Comparison of ENCODE assay signal across 8 mouse cellular contexts in the genomic region with DNA sequence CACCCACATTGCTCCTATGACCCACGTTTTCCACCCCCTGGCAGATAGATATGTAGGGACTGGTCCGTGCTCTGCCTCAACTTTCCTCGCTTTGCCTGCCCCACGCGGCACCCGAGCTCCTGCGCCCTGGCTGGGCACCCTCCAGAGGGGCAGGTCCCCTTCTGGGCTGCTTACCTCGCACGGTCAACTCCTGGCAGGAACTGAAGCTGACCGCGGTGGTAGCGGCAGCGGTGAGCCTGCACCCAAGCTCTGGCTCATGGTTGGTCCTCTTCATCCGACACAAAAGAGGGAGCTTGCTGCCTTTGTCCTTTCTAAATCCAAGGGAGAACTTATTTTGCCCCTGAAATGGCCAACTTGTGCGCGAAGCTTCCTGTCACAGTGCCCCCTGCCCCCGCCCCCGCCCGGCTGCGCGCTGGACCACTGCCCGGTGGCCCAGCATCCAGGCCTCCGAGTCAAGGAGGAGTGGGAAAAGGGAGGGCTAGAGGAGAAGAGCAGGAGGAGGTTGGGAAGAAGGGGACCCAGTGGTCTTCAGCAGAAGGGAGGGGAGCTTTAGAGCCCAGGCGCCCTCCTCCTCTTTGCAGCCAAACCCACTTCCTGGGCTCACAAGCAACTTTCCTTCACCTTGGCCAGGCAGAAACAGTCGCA. TPM values are rescaled to one million over a fixed set of nuclear protein-coding genes. Genes with fewer than 3 reads are reported as not detected.
A peak's percentile ranks its signal among the peaks of the same experiment; 100 is the strongest.
DNase-seq lines count a peak whose midpoint lies in the region; ATAC-seq and TF ChIP-seq lines count a peak whose summit lies in the region.

A gene (minus strand): TSS at position 215 of the 645 bp plus-strand sequence.

- H3K9ac ChIP-seq in heart, embryonic 12.5 days, result peak within 1 kb of the TSS; percentile 58
- no peak within 1 kb of the TSS for H3K9ac ChIP-seq in embryonic facial prominence, embryonic 15.5 days
- H3K9ac ChIP-seq in intestine, postnatal 0 days (ENCODE audit: low read depth, low read length), result no peak within 1 kb of the TSS
- peak within 1 kb of the TSS; percentile 72 for H3K9ac ChIP-seq in midbrain, embryonic 11.5 days (ENCODE audit: low read length)

- H3K4me1 ChIP-seq in heart, embryonic 12.5 days (replicated peaks), result peaks cover 14% of the 10 kb centered on the region
- H3K4me1 ChIP-seq in embryonic facial prominence, embryonic 15.5 days, result peaks cover 15% of the 10 kb centered on the region
- no peaks in the 10 kb centered on the region for H3K4me1 ChIP-seq in intestine, postnatal 0 days (replicated peaks; ENCODE audit: control insufficient read depth, insufficient read depth, low read length)
- peaks cover 13% of the 10 kb centered on the region for H3K4me1 ChIP-seq in midbrain, embryonic 11.5 days (ENCODE audit: control insufficient read depth, insufficient read depth, low read length)

- DNase-seq in heart, postnatal 14 days, result no peak
- DNase-seq in Patski (ENCODE audit: low read depth, low spot score), result no peak
- DNase-seq in midbrain, embryonic 11.5 days (ENCODE audit: low spot score, missing footprints), result peak; percentile 96
- no peak for DNase-seq in yolk sac, embryonic 10.5 days (ENCODE audit: low spot score)
- no peak for DNase-seq in lung, adult 18-20 months

- intact Hi-C loops in heart, postnatal 14 days (cut with DNase I), result no loop called here

- H3K9me3 ChIP-seq in heart, embryonic 12.5 days (replicated peaks), result no peaks in the 10 kb centered on the region
- H3K9me3 ChIP-seq in embryonic facial prominence, embryonic 15.5 days (replicated peaks), result no peaks in the 10 kb centered on the region
- no peaks in the 10 kb centered on the region for H3K9me3 ChIP-seq in intestine, postnatal 0 days (ENCODE audit: control insufficient read depth)
- no peaks in the 10 kb centered on the region for H3K9me3 ChIP-seq in midbrain, embryonic 11.5 days (ENCODE audit: control insufficient read depth, low read length)

- POLR2A ChIA-PET in Patski (lab: Charles Lee), result no interaction called here

- TF ChIP-seq CTCF in Patski (IDR thresholded peaks at IDR 0.05), result no peak
- TF ChIP-seq CTCF in intestine, postnatal 0 days (IDR thresholded peaks at IDR 0.05; ENCODE audit: low read depth), result no peak

- CTCF ChIA-PET in Patski (lab: Charles Lee), result interaction anchor here (1.4 to 1.6 kb wide), 2 partner anchors 9 to 16 kb away, joined by 3 read pairs; no protein-coding TSS in a partner anchor

- peaks cover 18% of the 10 kb centered on the region for H3K27me3 ChIP-seq in heart, embryonic 12.5 days (replicated peaks)
- H3K27me3 ChIP-seq in Patski, result peaks cover 24% of the 10 kb centered on the region
- peaks cover 23% of the 10 kb centered on the region for H3K27me3 ChIP-seq in embryonic facial prominence, embryonic 15.5 days
- 0 out of 2 replicates have a peak, but pooled peaks cover 3% of the 10 kb centered on the region for H3K27me3 ChIP-seq in intestine, postnatal 0 days (replicated peaks; ENCODE audit: control insufficient read depth, insufficient read depth, low read length)
- peaks cover 3% of the 10 kb centered on the region; the same call in 1 of the 2 replicates for H3K27me3 ChIP-seq in midbrain, embryonic 11.5 days (ENCODE audit: control insufficient read depth, insufficient read depth, low read length)

- WGBS in heart, embryonic 12.5 days, result under 1% methylated on average over 25 of the region's 25 CpGs
- whole genome bisulfite sequencing in embryonic facial prominence, embryonic 15.5 days, result under 1% methylated on average over 25 of the region's 25 CpGs
- WGBS in intestine, postnatal 0 days, result under 1% methylated on average over 25 of the region's 25 CpGs
- 1% methylated on average over 25 of the region's 25 CpGs for WGBS in midbrain, embryonic 11.5 days

- peak within 1 kb of the TSS; percentile 93 for H3K4me2 ChIP-seq in heart, embryonic 12.5 days
- peak within 1 kb of the TSS; percentile 53 for H3K4me2 ChIP-seq in embryonic facial prominence, embryonic 15.5 days (replicated peaks)
- H3K4me2 ChIP-seq in intestine, postnatal 0 days (replicated peaks; ENCODE audit: low read depth), result peak within 1 kb of the TSS; percentile 57
- peak within 1 kb of the TSS; percentile 94 for H3K4me2 ChIP-seq in midbrain, embryonic 11.5 days

- H3K27ac ChIP-seq in heart, embryonic 12.5 days (ENCODE audit: poor library complexity, severe bottlenecking), result no peak within 1 kb of the TSS
- H3K27ac ChIP-seq in embryonic facial prominence, embryonic 15.5 days (replicated peaks), result no peak within 1 kb of the TSS
- H3K27ac ChIP-seq in intestine, postnatal 0 days (ENCODE audit: low read depth, low read length), result no peak within 1 kb of the TSS
- peak within 1 kb of the TSS; percentile 2; the same call in 1 of the 2 replicates for H3K27ac ChIP-seq in midbrain, embryonic 11.5 days (ENCODE audit: low read depth, low read length)

- H3K36me3 ChIP-seq in heart, embryonic 12.5 days, result no peaks in the 10 kb centered on the region
- no peaks in the 10 kb centered on the region for H3K36me3 ChIP-seq in embryonic facial prominence, embryonic 15.5 days
- no peaks in the 10 kb centered on the region for H3K36me3 ChIP-seq in intestine, postnatal 0 days (ENCODE audit: control insufficient read depth, insufficient read depth)
- H3K36me3 ChIP-seq in midbrain, embryonic 11.5 days (ENCODE audit: control insufficient read depth, insufficient read depth, low read length), result no peaks in the 10 kb centered on the region

- H3K4me3 ChIP-seq in heart, embryonic 12.5 days, result peak within 1 kb of the TSS; percentile 46
- H3K4me3 ChIP-seq in embryonic facial prominence, embryonic 15.5 days (replicated peaks), result peak within 1 kb of the TSS; percentile 40
- peak within 1 kb of the TSS; percentile 18; the same call in 1 of the 2 replicates for H3K4me3 ChIP-seq in intestine, postnatal 0 days (ENCODE audit: low read depth, low read length)
- H3K4me3 ChIP-seq in midbrain, embryonic 11.5 days (ENCODE audit: low read depth, low read length), result peak within 1 kb of the TSS; percentile 52

- peak; percentile 39; the same call in 1 of the 2 replicates for ATAC-seq in heart, embryonic 12.5 days (ENCODE audit: insufficient number of reproducible peaks, low FRiP score)
- peak; percentile 32 for ATAC-seq in Patski
- ATAC-seq in embryonic facial prominence, embryonic 15.5 days (ENCODE audit: insufficient number of reproducible peaks, low FRiP score, low TSS enrichment, low read depth), result no peak
- no peak for ATAC-seq in intestine, postnatal 0 days
- ATAC-seq in midbrain, embryonic 11.5 days (ENCODE audit: low FRiP score), result peak; percentile 71

- in situ Hi-C loops in Patski (cut with MboI; ENCODE audit: low pct_unique_long_range_greater_than_20kb), result no loop called here

RNA-seq across cellular contexts. Expression of the gene that starts here (rescaled TPM):
- polyA plus RNA-seq in heart, embryonic 12.5 days (2016; fragmentation: Nextera tagmentation; extraction: Ambion mirVana), result 0.18 and 0.33 TPM in 2 replicates
- total RNA-seq in heart, postnatal 14 days (2021), result not detected
- polyA plus RNA-seq in Patski (2021), result 0.15 TPM
- polyA plus RNA-seq in embryonic facial prominence, embryonic 15.5 days (2015; fragmentation: Nextera tagmentation; extraction: Ambion mirVana), result 0.27 and 0.53 TPM in 2 replicates
- polyA plus RNA-seq in intestine, postnatal 0 days (2015; fragmentation: Nextera tagmentation; extraction: Ambion mirVana), result not detected in 2 replicates
- polyA plus RNA-seq in midbrain, embryonic 11.5 days (2014; fragmentation: Nextera tagmentation; extraction: Ambion mirVana), result 4.2 and 5.0 TPM in 2 replicates

Comparison
In these comparisons a context has a peak if more than half of its experiments do, and no peak if none do; other contexts are left out.
1. Peak in ATAC-seq, H3K4me3 ChIP-seq, H3K9ac ChIP-seq and H3K4me2 ChIP-seq in heart, embryonic 12.5 days; RNA of the gene not detected or under 1 TPM.
2. Peak in ATAC-seq in Patski; RNA of the gene not detected or under 1 TPM.